Mouse (Mus musculus) heart, postnatal 0 days (tissue): ENCODE measurements around the gene Fat3.

Experiments used
- CTCF ChIP-seq: IDR thresholded peaks from 2 replicates; pipeline ENCODE4 v1.5.1; 2016; ENCODE audit warnings: antibody characterized with exemption, control low read depth, low read depth
- EP300 ChIP-seq: IDR thresholded peaks from 2 replicates; pipeline ENCODE4 v1.6.1; 2016; ENCODE audit warnings: antibody characterized with exemption, low read depth

- TF ChIP-seq CTCF (no peak), EP300 (no peak)
Measured at GRCm38 (mm10) chr9:15920271-15920670, 580.8 kb downstream of the Fat3 start.
